Mouse (Mus musculus) left cerebral cortex, postnatal 14 days (tissue): Measurements from ENCODE around the gene Clpb. TPM values are rescaled to one million over a fixed set of nuclear protein-coding genes. Genes with fewer than 3 reads are reported as not detected.

ENCODE experiments used
- DNase-seq, 2 experiments: peaks; one replicate each; pipeline ENCODE4 v3.0.0; 2021 to 2022; ENCODE audit warnings: low spot score in 2 of 2, mixed read lengths in 1 of 2
- intact Hi-C: fragments of 180-260 bp; cut with DNase I; formaldehyde crosslinking; loops from one replicate; pipeline ENCODE4 v1.15.1; 2025
- total RNA-seq, 2 experiments: library from RNA; stranded (reverse); gene quantifications; 2 replicates each; pipeline ENCODE4 v1.2.3; 2021

The Clpb gene
- total RNA-seq, 2 experiments from 2014 or later = 47.6 to 50.4 TPM

DNA sequence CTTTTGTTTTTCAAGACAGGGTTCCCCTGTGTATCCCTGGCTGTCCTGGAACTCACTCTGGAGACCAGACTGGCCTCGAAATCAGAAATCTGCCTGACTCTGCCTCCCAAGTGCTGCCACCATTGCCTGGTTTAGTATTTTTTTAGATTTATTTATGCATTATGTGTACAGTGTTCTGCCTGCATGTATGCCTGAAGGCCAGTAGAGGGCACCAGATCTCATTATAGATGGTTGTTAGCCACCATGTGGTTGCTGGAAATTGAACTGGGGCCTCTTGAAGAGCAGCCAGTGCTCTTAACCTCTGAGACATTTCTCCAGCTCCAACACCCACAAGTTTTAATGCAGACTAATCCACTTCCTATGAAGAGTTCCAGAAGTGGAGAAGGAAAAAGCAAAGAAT is 1.4 kb upstream of the Clpb start:
- no peak for DNase-seq
- intact Hi-C loops = no loop called here

DNA sequence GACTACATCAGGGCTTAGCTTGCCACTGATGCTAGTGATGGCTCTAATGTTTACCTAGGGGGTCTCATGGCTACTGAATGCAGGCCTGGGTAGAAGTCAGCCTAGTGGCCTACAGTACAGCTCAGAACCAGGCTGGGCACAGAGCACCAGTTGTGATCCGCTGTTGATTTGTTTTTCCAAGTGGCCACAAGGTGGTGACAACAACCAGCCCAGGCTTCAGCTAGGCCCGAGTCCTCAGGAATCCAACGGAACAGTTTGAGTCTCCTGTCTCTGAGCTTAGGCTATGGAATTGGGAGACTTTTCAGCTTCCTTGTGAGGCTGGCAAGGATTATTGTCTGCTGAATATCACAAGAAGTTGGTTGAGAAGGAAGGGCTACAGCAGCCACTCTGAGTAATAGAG is 3.1 kb downstream of the Clpb start:
- intact Hi-C loops = loop anchor here (5.0 kb wide), 1 partner anchor 231 kb away; no protein-coding TSS in a partner anchor

DNA sequence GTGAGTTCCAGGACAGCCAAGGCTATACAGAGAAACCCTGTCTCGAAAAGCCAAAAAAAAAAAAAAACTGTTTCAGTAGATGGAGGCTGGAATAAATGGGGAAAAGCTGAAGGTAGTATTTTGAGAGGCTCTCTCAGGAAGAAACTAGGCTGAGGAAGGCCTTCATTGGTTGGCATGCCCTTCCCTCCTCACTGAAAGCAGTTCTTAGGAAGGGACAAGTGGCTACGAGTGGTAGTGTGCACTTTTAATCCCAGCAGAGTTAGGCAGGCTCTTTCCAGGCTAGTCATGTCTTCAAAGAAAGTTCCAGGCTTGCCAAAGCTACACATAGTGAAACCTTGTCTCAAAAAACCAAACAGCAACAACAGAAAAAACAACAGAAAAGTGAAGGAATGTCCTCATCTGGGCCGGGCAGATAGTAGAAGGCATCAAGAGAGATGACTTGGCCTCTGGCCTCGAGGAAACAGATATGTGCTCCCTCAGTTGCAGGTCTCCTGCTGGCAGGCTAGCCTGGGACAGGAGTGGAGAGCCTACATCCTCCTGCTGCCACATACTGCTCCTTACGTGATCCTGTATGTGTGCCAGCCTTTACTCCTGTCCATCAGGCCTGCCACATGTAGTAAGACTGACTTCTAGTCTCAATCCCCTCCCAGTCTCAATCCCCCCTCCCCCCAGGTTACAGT is 8.3 kb downstream of the Clpb start:
- intact Hi-C loops = no loop called here
- DNase-seq = no peak

More for the DNA sequence above, 3.1 kb downstream of the Clpb start:
- peak; percentile 67 to 72 for DNase-seq

DNA sequence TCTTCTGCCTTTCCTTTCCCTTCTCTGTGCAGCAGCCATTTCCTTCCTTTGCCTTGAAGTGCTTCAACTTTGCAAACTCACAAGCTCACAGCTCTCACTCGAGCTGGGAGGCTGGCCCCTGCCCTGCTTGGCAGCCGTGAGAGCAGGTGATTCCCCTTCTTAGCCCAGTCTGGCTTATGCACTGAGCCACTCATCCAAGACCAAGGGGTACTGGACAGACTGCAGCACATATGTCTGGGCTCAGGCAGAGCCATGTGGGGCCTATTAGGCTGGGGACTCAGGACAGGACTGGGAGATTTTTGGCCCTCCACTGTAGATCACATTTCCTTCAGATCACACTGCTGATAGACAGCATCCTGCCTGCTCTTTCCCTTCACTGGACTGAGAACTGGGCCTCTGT is 10.1 kb downstream of the Clpb start:
- intact Hi-C loops = no loop called here
- no peak for DNase-seq

DNA sequence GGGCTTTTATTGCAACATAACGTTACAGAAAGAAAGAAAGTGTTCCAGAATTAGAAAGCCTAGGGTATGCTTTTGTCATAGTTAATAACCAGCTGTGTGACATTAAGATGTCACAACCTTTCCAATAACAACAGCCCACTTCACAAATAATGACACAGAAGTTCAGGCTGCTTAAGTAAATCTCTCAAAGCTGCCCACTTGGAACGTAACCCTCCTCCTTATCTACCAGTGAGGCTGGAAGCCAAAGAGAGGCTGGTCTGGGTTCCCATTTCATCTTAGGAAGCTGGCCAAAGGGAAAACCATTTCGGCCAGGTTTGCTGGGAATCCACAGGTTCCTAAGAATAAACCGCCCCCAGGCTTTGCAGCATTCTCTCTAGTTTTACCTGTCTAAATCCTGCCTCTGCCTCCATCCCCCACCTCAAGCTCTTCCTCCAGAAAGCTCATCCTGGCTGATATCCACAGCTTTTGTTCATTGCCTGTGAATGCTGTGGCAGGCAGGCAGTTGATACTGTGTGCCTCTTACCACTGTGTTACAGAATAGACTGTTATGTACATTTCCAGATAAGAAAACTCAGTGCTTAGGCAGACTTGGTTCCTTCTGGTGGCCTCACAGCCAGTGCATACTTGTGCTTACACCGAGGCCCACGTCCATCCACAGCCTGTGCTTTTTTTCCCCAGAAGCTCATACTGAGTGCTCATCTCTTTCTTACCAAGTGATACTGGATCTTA is 12.8 kb downstream of the Clpb start:
- no peak for DNase-seq
- intact Hi-C loops = loop anchor here (5.0 kb wide), 1 partner anchor 161 kb away; the partner anchor contains the start of gene Inppl1

DNA sequence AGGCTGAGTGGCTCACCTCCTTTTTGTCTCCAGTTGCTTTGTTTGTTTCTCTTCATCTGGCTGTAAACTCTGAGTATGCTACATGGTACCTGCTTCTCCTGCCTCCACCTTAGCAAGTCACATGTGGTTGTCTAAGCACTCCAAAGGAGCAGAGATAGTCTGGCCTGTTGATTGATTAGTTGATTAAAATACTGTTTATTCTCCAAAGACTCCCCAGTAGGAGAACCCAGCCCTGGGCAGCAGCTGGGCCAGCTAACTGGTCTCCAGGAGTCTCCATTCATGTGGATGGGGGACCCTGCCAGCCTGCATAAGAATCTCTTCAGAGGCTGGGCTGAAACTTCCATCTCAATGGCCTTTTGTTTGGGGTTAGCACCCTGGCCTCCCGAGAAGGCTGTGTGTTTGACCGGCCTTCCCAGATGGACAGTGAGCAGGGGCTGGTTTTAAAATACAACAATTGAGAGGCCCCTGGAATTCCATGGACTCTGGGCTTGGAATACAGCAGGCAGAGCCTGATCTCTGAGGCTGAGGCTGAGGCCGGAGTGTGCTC is 13.4 kb downstream of the Clpb start:
- no peak for DNase-seq

DNA sequence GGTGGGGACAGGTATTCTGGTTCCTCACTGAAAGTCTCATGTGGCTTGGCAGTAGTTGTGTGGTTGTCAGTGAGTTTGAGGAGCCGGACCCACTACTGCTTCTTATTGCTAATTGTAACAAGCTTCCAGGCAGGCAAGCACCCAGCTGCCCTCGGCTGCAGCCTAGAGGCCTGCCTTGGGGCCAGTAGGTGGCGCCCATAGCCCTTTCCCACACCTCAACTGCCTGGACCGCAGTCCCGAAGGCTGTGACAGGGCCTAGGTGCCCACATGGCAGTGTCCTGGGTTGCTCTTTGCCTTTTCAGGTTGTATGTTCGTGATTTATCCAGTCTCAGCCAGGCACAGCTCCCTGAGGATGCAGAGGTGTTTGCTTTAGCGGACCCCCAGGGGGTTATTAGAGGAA is 16.2 kb downstream of the Clpb start:
- DNase-seq = peak; percentile 75 to 81
- intact Hi-C loops = loop anchor here (5.0 kb wide), 1 partner anchor 158 kb away; the partner anchor contains the start of gene Inppl1

More for the DNA sequence above, 13.4 kb downstream of the Clpb start:
- intact Hi-C loops = loop anchor here (5.0 kb wide), 1 partner anchor 160 kb away; the partner anchor contains the start of gene Inppl1

DNA sequence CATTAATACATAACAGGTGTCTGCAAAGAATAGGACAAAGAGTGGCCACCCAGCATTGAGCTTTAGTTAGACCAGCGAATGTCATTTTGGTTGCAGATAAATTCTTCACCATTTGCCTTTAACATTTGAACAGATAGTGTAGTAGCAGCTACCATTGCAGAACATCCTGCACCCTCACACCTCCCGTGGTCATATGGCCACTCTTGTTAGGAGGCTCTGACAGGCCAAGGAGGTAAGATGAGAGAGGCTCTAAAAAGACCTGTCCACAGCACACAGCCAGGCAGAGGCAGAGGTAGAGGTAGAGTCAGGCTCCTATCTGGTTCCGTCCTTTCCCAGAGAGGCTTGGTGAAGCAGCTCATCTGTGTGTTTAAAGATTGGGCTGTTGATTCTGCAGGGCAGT is 17.5 kb downstream of the Clpb start:
- DNase-seq = no peak
- intact Hi-C loops = loop anchor here (5.0 kb wide), 1 partner anchor 81 kb away; no protein-coding TSS in a partner anchor

DNA sequence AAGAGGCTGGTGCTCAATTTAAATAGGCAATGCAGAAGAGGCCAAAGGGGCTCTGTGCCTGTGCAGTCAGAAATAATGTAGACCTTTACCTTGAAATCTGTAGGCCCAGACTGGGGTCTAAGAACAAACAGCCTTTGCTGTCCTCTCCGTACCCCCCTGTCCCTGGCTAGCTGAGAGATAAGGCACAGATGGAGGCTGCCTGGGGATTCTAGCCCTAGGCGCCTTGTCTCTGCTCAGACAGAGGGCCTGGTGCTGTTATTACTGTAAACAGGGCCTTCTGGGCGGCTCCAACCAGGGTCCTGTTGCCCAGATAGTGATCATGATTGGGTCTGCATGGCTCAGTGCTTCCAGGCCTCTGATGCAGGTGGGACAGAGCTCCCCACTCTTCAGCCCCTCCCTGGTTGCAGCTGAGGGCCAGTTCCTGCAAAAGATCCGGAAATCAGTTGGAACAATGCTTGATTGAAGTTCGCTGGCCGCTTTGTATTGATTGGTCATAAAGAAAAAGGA is 18.2 kb downstream of the Clpb start:
- DNase-seq = no peak
- intact Hi-C loops = loop anchor here (5.0 kb wide), 1 partner anchor 81 kb away; no protein-coding TSS in a partner anchor

DNA sequence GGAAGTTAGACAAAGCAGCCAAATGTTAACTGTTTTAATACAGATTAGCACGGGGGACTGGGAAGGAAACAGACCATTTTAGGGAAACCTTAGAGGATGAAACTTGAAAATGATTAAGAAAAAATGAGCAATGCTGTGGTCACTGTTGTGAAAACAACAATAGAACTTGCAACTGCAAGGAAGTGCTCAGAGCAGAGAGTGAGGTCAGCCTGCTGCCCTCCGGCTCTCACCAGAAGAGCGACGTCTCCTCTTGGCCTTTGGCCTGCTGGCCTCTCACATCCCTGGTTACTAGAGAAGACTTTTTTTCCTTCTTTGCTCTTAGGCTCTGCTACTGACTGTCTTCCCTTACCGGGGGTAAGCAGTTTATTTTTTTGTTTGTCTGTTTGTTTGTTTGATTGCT is 19.5 kb downstream of the Clpb start:
- DNase-seq = no peak
- intact Hi-C loops = loop anchor here (5.0 kb wide), 1 partner anchor 79 kb away; no protein-coding TSS in a partner anchor

DNA sequence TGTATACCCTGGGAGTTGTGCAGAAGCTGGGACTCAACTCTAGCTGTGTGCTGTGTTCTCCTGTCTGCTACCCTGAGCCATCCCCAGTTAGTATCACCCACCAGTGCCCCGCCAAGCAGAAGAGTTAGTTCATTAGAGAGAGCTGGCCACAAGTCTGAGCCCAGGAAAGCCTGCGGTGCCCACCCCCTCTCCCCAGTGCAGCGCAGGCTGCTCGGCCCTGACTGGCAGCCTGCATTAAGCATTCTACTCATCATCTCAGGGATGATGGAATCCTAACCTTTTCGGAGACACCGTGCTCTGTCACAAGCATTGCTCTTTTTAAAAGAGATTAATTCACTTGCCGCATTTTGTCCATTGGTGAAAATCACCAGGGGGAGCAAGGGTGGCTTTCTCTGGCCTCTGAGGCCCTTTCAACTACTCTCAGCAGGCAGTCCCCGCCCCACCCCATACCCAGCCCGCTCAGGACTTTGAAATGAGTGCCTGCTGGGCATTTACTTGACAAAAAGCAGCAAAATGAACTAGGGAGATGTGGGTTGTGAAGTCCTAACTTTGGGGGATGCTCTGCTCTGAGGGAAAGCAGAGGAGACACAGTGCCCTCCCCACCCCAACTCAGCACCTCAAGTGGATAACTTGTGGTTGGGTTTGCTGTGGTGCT is 20.7 kb downstream of the Clpb start:
- intact Hi-C loops = loop anchor here (5.0 kb wide), 1 partner anchor 78 kb away; no protein-coding TSS in a partner anchor
- no peak for DNase-seq

DNA sequence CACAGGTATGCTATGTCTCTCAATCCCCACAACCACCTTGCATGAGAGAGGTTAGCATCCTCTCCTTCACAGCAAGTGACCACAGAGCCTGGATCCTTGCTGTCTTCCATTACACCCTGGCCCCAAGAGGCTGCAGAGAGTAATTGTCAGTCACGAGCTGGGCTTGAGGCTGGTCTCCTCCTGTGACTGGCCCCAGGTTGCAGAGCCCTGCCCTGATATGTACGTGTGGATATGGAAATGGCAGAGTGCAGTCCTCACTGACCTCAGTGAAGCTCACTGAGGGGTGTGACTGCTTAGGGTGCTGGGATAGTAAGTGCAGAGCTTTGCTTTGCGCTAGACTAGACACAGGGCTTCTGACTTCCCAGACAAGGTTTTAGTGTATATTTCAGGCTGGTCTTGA is 21.2 kb downstream of the Clpb start:
- intact Hi-C loops = loop anchor here (5.0 kb wide), 1 partner anchor 78 kb away; no protein-coding TSS in a partner anchor
- no peak for DNase-seq

DNA sequence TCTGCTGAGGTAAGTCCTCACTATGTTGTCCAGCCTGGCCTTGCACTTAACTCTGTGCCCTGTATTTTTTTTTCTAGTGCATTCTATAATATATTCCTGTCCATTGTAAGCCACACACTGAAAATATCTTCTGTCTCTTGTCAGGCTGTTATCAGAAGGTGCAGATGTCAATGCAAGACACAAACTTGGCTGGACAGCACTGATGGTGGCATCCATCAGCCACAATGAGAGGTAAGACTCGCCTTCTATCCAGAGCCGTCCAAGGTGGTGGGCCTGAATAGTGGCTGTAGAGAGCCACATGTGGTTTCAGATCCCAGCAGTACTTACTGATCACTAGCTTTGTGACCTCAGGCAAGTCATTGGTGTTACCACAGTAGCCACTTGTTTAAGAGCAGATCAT is 23.7 kb downstream of the Clpb start:
- intact Hi-C loops = no loop called here
- DNase-seq = no peak

DNA sequence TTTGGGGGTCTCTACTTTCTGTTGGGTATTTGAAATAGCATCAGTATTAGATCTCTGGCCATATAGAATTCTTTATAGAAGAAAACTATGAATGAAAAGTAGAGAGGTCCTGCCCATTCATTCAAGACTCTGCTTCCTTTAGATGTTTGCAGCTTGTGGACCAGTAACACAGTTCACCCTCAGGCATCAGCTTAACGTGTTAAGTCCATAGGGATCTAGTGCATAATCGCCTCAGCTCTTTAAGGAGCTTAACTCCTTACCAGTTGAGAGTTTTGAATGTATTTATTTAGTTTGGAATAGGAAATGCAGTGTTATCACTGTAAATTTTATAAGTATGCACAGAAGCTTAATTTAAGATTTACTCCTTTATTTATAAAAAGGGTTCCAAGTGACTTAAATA is 27.0 kb downstream of the Clpb start:
- intact Hi-C loops = no loop called here

DNA sequence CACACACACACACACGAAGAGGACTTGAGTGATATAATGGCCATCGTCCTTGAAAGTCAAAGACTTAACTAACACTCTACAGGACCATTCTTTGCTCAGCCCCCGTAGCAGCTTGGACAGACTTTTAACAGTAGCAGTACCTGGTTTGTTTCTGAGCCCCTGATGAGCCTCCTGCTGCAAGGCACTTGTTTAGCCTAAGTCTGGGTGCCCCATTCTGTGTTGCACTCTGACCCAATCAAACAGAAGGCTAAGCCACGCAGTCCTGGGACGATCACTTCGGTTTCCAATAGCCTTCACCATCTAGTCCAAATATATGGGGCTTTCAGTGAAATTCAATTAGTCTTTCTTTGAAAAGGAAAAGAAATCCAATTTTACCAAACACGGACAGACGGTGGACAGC is 28.4 kb downstream of the Clpb start:
- intact Hi-C loops = no loop called here

More for the DNA sequence above, 27.0 kb downstream of the Clpb start:
- no peak for DNase-seq

DNA sequence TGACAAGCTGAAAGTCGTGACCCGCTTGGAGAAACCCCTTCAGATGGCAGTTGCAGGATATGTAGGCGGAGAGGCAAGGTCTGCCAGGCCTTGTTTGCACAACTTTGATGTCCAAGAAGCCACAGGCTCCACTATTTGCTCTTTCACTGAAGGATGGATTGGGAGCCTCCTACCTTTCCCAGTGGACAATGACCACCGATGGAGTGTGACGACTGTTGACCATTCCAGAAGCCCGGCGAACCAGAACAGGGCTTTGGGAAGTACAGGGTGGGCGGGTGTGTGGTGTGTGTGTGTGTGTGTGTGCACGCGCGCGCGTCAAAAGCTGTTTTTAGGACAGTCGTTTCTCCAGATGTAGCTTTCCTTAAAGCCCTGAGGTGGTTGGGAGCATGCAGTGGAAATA is 29.0 kb downstream of the Clpb start:
- no peak for DNase-seq
- intact Hi-C loops = no loop called here

More for the DNA sequence above, 28.4 kb downstream of the Clpb start:
- DNase-seq = no peak

DNA sequence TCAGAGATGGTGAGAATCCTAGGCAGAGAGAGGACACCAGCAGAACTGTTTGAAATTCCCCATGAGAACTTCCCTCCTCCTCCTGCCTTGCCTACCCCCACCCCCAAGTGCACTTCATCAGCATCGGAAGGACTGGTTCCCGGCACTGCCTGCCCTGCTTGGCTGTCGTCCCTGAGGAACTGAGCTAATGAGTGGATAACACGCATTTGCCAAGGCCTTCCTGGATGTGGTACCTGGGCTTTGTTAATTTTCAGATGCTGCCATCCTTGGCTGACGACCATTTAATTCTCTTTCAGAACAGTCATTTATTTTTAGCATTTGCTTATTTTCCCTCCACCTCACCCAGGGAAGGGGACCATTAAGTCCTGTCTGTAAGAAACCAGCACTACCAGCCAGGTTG is 32.0 kb downstream of the Clpb start:
- no peak for DNase-seq
- intact Hi-C loops = no loop called here

DNA sequence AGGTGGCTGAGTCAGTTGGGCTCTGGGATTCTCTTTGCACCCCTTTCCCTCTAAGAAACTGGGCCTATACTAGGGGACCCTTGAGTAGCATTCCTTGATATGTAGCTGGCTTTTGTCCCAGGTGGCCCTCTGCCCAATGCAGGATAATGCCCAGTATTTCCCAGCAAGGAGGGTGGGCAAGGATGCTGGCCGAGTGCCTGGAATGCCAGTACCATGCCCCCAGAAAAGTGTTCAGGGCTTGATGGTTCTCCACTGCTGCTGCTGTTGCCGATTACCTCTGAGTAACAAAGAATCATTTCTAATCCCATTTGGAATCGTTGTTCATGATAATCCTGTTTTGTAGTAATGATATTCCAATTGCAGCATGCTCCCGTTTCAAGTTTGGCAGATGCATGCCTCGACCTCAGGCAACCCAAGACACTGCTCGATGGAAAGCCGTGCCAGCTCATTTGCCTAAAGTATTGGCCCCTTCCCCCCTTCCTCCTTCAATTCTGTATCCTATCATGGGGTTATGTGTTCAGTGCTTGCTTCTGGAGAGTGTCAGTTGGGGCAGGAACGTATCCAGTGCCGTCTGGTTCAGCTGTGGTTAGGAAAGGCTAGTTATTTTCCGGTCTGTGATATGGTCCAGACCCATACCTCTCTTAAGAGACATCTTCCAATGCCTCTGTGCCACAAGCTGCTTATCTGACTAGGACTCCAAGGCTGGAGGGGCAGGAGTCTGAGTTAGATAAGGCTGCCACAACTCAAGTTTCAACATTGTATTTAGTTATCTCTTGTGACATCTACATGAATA is 33.7 kb downstream of the Clpb start:
- no peak for DNase-seq
- intact Hi-C loops = no loop called here

DNA sequence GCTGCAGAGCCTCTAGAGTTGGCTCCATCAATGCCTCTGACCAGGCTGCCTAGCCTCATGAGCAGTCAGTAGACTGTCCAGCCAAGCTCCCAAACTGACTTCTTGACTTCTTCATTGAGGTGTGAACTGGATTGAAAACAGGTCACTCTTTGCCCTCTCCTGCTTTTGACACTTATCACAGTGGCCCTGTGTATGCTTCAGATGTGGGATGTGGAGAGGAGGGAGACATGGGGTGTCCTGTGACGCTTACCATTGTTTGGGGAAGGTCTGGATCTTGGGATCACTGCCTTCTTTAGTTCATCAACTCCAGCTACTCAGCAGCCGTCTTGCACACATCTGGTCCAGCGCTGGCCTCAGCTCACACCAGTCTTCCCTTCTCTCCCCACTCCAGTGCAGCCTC is 36.9 kb downstream of the Clpb start:
- no peak for DNase-seq
- intact Hi-C loops = no loop called here
